Mouse (Mus musculus): ENCODE measurements around the gene Ulk4. TPM values are rescaled to one million over a fixed set of nuclear protein-coding genes. Genes with fewer than 3 reads are reported as not detected.
A peak's percentile ranks its signal among the peaks of the same experiment; 100 is the strongest.

Gene Ulk4
- total RNA-seq, 2 experiments from 2014 or later, result 0.17 to 0.46 TPM

DNA sequence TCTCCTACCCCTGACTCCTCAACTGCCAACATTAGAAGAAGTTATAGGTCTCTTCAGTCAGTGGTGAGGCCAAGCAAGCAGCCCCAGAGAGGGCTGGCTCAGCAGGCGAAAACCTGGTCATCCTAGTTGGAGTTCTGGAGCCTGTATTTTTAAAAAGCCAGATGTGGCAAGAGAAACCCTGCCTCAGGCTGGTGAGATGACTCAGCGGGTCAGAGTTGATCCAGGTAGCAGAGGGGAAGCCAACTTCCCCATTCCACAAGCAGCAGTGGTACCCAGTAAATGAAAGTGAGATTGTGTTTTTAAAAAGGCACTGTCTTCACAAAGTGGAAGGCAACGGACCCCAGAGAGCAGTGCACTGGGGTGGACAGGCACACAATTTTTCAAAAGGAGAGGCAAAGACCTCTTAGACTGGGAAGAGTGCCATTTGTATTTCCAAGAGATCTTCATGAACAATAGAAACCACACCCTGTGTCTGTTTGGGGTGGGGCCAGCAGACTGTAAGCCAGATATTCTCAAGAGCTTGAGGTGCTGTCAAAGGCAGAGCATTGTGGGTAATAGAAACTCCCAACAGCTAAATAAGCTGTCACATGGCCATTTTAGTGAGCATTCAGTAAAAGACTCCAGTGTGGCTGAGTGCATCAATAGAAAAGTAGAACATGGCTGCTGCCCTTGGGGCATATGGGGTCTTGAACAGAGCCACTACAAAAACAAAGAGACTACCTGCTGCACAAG is 314.9 kb downstream of the Ulk4 start:
- intact Hi-C loops (cut with DNase I), result loop anchor here (2.0 kb wide), 1 partner anchor 27 kb away; no protein-coding TSS in a partner anchor
- peak; percentile 36 to 54 for DNase-seq

DNA sequence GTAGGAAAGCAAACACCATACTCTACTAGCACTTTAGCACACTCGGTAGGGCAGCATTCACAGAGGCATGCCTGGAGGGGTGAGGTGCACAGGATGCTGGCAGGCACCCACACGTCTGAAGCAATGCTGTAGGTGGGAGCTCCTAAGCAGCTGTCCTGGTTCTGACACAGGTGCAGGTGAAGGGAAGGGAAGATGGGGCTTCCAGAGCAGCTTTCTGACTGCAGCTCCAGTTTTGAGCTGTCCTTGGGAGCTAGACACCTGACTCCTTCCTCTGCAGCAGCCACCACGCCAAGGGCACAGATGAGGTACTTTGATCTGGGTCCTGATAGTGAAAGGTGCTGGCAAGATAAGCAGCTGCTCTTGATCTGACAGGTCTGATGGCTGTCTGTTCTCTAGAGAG is 315.5 kb downstream of the Ulk4 start:
- intact Hi-C loops (cut with DNase I), result loop anchor here (2.0 kb wide), 1 partner anchor 27 kb away; no protein-coding TSS in a partner anchor
- no peak for DNase-seq

DNA sequence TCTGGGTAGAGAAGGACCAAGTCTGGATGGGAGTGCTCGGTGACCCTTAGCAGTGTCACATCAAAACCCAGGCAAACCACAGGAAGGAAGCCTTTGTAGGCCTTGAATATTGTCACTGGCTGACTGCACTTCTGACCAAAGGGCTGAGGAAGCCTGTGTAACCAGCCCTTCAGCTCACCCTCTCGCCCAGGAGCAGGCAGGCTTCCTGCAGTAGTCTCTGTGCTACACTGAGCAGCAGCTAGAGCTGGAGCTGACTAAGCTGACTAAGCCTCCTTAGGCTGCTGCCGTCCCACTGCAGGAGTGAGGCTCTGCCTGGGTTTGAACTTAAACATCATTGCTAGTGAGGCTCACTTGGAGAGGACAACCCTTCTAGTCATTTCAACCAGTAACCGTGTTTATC is 316.4 kb downstream of the Ulk4 start:
- no peak for DNase-seq
- intact Hi-C loops (cut with DNase I), result loop anchor here (2.0 kb wide), 1 partner anchor 26 kb away; no protein-coding TSS in a partner anchor

DNA sequence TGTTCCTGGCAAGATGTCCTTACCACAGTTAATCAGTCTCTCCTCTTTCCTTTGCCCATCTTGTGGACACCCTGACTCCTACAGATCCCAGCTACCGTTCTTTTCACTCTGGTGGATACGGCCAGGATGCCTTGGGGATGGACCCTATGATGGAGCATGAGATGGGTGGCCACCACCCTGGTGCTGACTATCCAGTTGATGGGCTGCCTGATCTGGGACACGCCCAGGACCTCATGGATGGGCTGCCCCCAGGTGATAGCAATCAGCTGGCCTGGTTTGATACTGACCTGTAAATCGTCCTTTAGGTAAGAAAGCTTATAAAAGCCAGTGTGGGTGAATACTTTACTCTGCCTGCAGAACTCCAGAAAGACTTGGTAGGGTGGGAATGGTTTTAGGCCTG is 317.8 kb downstream of the Ulk4 start:
- intact Hi-C loops (cut with DNase I), result loop anchor here (2.0 kb wide), 1 partner anchor 18 kb away; no protein-coding TSS in a partner anchor
- DNase-seq, result no peak

DNA sequence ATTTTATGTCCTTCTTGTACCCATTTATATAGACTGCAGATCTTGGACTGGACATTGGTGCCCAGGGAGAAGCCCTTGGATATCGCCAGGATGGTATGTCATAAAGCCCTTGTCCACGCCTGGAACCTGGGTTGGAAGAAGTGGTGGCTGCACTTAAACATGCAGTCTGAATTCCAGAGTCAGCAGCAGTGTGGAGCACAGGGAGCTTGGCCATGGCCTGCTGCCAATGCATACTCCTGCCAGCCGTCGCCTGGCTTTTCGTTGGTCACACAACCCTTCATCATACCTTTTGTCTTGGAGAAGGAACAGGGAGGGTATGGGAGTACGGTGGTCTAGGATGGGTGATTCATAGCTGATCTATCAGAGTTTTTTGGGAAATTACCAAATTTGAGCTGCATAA is 318.4 kb downstream of the Ulk4 start:
- intact Hi-C loops (cut with DNase I), result loop anchor here (2.0 kb wide), 1 partner anchor 18 kb away; no protein-coding TSS in a partner anchor
- DNase-seq, result peak; percentile 34

DNA sequence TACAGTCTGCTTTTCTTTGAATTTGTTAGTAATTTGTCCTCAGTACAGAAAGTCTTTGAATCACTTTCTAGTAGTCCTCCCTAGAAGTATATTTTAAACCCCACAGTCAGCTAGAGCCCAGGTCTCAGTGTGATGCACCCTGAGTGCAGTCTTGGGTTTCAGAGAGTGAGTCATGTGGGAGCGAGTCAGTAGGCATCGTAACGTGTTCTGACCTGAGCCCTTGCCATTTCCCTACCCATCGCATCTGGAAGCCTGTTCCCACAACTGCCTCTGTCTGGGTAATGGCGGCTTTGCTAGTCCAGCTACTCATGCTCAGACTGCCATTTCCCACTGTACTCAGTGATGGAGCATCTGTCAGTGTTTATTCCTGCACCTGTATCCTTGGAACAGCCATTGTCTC is 318.9 kb downstream of the Ulk4 start:
- intact Hi-C loops (cut with DNase I), result loop anchor here (2.0 kb wide), 1 partner anchor 17 kb away; no protein-coding TSS in a partner anchor
- DNase-seq, result no peak

DNA sequence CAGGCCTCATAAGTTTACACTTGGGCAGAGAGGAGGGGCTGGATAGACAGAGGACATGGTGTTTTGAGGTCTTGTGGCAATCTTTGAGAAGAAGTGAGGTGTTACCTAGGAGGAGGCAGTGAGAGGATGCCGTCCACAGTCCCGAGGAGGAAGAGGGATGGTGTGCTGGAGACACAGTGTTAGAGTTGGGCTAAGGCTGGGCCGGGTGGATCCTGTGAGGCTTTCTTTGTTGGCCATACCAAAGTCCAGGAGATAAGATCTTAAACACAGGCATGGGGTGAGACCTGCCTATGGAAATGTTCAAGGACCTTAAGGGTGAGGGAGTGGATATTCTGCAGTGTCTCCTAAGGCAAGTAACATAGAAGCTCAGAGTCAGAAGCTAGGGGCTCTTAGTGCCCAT is 325.1 kb downstream of the Ulk4 start:
- intact Hi-C loops (cut with DNase I), result no loop called here
- no peak for DNase-seq

DNA sequence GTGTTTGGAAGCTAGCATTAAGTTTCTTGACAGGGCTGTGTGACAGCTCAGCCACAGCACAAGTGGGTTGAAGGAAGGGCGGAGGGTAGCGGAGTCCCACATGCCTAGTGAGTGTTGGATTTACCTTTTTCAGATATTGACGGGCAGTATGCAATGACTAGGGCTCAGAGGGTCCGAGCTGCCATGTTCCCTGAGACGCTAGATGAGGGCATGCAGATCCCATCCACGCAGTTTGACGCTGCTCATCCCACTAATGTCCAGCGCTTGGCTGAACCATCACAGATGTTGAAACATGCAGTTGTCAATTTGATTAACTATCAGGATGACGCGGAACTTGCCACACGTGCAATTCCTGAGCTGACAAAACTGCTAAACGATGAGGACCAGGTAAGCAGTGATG is 326.2 kb downstream of the Ulk4 start:
- DNase-seq, result no peak
- intact Hi-C loops (cut with DNase I), result no loop called here

DNA sequence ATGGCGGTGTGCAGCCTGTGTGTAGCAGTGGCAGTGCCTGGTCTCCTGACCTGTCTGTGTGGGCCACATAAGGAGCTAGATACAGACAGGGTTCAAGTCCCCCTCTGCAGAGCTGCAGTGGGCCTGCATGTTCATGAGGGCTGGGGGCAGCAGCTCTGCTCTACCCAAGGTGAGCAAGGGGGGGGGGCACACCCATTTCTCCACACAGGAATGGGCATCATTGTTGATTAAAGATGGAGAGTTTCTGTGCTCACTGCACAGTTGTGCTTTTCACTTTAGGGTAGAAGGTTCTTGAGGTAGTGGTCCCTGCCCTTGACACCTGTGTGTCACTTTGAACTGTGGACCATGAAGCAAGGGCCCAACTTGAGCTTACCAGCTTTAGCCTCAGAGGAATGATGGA is 328.2 kb downstream of the Ulk4 start:
- no peak for DNase-seq
- intact Hi-C loops (cut with DNase I), result no loop called here

DNA sequence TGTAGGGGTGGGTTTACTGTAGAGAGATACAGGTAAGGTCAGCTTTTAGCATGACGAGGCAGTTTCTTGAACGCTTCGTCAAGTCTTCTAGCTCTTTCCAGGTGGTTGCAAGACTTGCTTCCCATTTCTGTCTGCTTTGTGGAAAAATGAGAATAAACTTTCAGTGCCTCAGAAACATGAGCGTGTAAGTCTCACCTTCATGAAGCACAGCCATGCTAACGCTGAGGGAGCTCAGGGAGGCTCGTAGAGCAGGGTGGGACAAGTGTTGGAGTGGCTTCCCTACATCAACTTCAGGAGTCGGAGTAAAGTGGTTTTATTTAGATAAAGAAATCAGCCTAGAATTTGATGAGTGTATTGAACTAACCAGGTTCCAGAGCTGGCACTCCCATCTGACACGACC is 330.9 kb downstream of the Ulk4 start:
- DNase-seq, result no peak
- intact Hi-C loops (cut with DNase I), result no loop called here

DNA sequence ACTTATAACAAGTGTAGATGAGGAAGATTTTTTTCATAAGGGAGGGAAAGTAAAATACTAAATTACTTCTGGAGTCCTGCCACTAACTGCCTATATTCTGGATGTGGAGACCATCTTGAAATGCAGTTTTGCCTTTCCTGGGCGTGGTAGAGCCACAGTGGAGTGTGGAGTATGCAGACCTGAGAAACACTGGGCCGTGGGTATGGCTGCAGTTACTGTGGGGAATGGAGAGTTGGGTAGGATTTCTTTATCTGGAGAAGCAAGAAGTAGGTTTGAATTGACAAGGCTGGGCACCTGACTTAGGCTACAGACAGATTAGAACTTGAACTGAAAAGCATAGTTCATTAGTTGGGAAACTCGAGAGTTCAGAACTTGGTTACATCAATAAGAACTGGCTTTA is 332.8 kb downstream of the Ulk4 start:
- no peak for DNase-seq
- intact Hi-C loops (cut with DNase I), result no loop called here

DNA sequence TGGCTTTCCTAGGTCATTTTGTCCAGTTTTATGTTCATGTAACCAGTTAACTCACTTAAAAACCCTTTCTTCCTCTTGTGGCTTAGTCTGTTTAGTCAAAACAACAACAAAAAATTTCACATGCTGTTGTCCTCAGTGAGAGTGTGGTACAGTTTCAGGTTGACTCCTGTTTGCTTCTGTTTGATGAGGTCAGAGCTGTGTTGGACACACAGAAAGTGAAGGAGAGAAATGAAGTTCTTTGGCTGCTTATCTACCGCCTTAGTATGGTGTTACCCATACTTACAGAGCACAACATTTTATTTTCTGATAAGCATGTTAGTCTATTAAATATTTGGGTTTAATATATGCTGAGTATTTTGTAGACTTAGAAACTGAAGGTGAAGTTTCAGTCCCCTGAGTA is 333.2 kb downstream of the Ulk4 start:
- intact Hi-C loops (cut with DNase I), result no loop called here
- no peak for DNase-seq

DNA sequence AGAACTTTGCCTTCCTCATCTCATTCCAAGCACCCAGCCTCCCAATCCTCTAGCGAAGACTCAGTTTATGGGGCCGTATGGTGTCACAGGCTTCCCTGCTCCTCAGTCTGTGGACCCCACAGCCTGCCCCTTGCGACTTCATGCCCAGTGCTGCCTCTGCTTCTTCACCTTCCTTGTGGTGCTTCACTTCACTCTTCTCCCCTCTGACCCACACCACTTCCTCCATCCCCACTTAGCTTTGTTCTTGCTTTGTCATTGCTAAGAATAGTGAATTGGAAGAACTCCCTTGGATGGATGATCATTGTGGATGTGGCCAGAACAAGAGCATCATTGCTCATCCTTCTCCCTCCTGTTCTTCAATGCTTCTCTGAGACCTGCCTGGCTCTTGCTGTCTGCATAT is 336.1 kb downstream of the Ulk4 start:
- intact Hi-C loops (cut with DNase I), result loop anchor here (2.0 kb wide), 1 partner anchor 18 kb away; no protein-coding TSS in a partner anchor
- no peak for DNase-seq

DNA sequence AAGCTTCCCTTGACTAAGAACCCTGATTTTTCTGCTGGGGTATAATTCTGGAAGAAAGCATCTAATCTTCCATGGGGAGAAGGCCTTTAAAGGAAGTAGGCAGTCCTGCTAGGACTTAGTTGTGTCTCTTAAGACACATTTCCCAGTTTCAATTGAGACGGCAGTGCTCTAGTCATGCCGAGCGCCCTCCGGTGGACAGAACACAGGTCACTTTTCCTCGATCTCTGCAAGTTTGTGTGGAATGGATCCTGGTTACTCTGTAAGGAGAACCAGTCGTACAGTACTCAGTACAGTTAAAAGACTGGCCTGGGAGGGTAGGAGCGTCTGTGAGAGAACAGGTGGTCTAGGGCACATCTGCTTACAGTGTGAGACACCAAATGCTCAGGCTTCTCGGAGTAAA is 340.6 kb downstream of the Ulk4 start:
- DNase-seq, result peak; percentile 61 to 74
- intact Hi-C loops (cut with DNase I), result loop anchor here (5.0 to 10.0 kb wide), 2 partner anchors 66 to 438 kb away; no protein-coding TSS in a partner anchor

DNA sequence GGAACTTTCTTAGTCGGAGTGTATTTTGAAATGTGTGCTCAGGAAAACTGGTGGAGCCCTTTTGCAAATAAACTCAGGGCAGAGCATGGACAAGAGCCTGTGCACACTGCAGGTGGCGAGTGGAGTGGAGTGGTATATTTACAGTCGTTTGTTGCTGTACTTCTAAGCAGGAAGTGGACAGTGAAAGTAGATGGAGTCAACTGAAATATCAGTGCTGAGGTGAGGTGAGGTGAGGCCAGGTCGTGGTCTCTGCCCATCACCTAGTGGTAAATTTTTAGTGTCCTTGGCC is 341.4 kb downstream of the Ulk4 start:
- intact Hi-C loops (cut with DNase I), result loop anchor here (1.0 to 10.0 kb wide), 5 partner anchors 25 to 439 kb away; no protein-coding TSS in a partner anchor
- DNase-seq, result no peak

DNA sequence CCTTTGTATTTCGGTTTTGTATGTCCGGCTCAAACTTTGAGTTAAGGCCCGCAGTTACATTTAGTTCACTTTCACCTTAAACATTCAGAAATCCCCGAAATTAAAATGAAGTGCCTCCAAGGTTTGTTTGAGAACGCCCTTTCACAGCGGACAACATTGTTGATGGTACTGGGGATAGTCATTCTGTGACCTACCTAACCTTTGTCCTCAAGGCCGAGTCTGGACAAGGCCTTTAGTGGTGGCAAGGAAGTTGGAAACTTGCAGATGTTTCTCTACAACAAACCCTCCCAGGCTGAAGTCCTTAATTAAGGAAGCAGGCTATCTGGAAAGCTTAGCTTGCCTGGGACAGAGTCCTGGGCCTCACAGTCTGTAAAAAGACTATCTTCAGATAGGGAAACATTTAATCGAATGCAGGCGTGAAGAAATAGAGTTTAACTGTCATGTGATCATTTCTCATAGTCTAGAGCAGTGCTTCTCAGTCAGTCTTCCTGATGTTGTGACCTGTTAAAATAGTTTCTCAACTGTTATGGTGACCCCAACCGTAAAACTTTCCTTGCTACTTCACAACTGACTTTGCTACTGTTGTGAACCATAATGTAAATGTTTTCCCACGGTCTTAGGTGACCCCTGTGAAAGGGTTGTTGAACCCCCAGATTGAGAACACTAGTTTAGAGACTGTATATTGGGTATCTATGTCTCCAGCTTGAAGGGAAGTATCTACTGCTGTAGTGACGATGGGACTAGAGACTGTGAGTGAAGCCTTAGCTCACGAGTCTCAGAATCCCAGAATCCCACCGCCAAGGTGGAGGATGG is 342.0 kb downstream of the Ulk4 start:
- peak in 1 of 2 experiments; percentile 35 for DNase-seq
- intact Hi-C loops (cut with DNase I), result loop anchor here (1.0 to 10.0 kb wide), 9 partner anchors 26 to 440 kb away; no protein-coding TSS in a partner anchor

DNA sequence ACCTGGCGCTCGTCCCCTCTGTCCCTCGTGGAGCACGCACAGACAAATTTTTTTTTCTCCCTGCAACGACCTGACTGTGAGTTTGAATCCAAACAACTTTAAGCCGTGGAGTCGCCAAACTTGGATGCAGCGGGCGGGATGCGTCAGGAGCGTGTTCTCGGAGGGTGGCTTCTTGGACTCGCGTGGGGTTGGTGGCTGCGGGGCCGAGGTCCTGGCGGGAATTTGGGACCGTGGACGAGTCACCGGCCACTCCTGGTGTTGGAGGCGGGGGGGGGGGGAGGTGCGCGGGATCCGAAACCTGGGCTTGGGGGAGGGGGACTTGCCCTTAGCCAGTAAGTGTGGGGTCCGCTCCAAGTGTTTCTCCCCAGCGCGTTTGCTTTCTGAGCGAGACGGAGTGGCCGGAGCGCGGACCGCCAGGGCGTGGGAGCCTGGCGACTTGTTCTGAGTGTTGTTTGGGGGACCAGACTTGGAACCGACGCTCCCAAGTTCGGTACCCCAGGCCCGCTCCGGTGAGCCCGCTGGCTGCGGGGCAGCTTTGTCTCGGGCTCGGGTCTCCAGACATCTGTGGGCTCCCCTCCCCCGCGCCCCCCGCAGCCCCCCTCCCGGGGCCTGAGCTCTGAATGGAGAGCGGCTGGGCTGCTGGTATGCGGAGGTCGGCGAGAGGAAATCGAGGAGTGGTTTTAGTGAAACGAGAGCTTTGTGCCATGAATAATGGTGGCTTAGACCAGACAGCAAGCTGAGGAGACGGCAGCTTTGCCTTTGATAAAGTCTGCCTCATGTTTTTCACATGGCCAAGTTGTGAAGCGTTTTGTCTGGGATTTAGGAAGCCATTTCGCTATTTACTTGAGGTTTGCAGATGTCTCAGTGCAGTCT is 342.9 kb downstream of the Ulk4 start:
- intact Hi-C loops (cut with DNase I), result loop anchor here (2.0 to 10.0 kb wide), 7 partner anchors 27 to 441 kb away; no protein-coding TSS in a partner anchor
- DNase-seq, result peak; percentile 39 to 50

DNA sequence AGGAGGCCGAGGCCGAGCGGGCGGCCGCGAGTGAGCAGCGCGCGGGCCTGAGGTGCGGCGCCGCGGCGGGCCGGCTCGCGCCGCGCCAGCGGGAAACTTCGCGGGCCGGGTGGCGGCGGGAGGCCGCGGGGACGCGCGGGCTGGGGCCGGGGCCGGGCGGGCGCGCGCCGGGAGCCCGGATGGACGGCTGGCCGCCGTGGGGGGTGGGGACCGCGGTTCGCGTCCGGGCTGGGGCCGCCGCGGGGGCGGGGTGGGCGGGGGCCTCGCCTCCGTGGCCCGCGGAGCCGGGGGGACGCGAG is 343.5 kb downstream of the Ulk4 start:
- intact Hi-C loops (cut with DNase I), result loop anchor here (5.0 to 10.0 kb wide), 5 partner anchors 66 to 441 kb away; no protein-coding TSS in a partner anchor
- DNase-seq, result no peak

DNA sequence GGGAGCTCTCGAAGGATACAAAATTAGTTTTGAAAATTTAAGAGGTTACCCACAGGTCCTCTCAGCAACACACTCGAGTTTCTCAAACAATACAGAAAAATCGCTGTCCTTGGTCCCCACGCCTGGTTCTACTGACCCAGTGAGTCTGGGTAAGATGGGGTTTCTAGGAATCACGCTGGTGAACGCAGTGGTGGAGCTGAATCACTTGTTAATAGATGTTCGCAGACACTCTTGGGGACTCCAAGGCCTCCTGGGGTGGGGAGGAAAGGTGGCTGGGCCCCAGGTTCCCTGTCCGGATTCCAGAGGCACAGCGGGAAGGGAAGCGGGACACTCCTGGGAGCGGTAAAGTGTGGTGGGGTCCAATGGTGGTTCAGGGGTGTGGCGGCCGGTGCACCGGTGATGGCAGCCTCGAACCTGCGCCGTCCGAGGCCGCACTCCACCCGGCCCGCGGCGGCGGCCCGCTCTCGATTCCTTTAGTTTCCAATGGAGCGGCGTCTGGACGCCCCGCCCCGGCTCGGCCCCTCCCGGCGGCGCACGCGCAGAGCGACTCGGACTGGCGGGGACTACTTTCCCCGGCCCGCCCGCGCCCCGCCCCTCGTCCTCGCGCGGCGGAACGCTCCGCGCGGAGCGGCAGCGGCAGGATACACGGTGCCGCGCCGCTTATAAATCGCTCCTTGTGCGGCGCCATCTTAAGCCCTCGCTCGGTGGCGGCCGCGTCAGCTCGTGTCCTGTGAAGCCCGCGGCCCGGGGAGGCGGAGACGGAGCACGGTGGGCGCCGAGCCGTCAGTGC is 344.0 kb downstream of the Ulk4 start:
- peak; percentile 97 to 98 for DNase-seq
- intact Hi-C loops (cut with DNase I), result loop anchor here (5.0 to 10.0 kb wide), 5 partner anchors 66 to 442 kb away; no protein-coding TSS in a partner anchor

DNA sequence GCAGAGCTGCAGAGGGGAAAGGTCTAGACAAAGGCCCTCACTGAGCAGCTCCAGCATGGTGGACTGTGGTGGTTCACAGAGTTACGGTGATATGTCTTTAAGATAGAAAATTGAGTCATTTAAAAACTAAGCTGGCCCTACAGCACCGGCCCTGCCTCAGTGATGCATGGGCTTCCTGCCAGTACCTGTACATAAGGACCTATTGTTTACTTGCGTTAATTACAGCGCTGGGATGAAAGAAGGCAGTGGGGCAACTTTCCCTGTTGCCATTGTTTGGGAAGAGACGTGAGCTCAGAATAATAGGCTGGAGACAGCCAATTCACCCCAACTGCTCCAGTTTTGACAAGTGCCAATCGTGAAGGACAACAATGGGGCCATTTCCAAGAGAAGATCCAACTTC is 344.6 kb downstream of the Ulk4 start:
- no peak for DNase-seq
- intact Hi-C loops (cut with DNase I), result loop anchor here (5.0 to 10.0 kb wide), 5 partner anchors 65 to 442 kb away; no protein-coding TSS in a partner anchor

Measured in heart, postnatal 36 days (tissue).